Mouse (Mus musculus): ENCODE measurements at regions not wholly inside any gene's neighbourhood (a gene's known extent, or its start where the extent isn't known, plus 50 kb on each side); places are given as distances from the start of the nearest gene placed in this dataset.

GRCm38 (mm10) chr3:61161384-61161783 lies 158.8 kb downstream of the P2ry1 start:
- Histone ChIP-seq H3K9ac (no peak overlapping the region), H3K4me2 (replicated peaks) (no peak overlapping the region), H3K9me3 (no peaks in the 10 kb centered on the region), H3K4me3 (no peak overlapping the region), H3K36me3 (no peaks in the 10 kb centered on the region), H3K27me3 (replicated peaks) (no peaks in the 10 kb centered on the region), H3K4me1 (no peaks in the 10 kb centered on the region), H3K27ac (no peak overlapping the region)
- no peak for ATAC-seq (ENCODE audit: low FRiP score, low read depth)

- no peak for ATAC-seq (ENCODE audit: low FRiP score, low read depth)
- Histone ChIP-seq H3K9me3 (no peaks in the 10 kb centered on the region), H3K27me3 (replicated peaks) (no peaks in the 10 kb centered on the region), H3K4me3 (no peak overlapping the region), H3K4me1 (no peaks in the 10 kb centered on the region), H3K9ac (no peak overlapping the region), H3K36me3 (no peaks in the 10 kb centered on the region), H3K27ac (no peak overlapping the region), H3K4me2 (replicated peaks) (no peak overlapping the region)
- WGBS = 41% methylated on average over 1 of the region's 1 CpGs
These were observed 175.6 kb upstream of the Rap2b start for GRCm38 (mm10) chr3:61185789-61186188.

- Histone ChIP-seq H3K9ac (no peak overlapping the region), H3K4me3 (no peak overlapping the region), H3K27ac (no peak overlapping the region), H3K4me2 (replicated peaks) (no peak overlapping the region), H3K27me3 (replicated peaks) (no peaks in the 10 kb centered on the region), H3K9me3 (no peaks in the 10 kb centered on the region), H3K36me3 (no peaks in the 10 kb centered on the region), H3K4me1 (no peaks in the 10 kb centered on the region)
- ATAC-seq (ENCODE audit: low FRiP score, low read depth) = no peak
These were observed 172.8 kb upstream of the Rap2b start for GRCm38 (mm10) chr3:61188662-61189061.

- H3K27me3 ChIP-seq (replicated peaks) = no peaks in the 10 kb centered on the region
- H3K9ac ChIP-seq = no peak overlapping the region
- 66% methylated on average over 4 of the region's 4 CpGs for WGBS
- no peak overlapping the region for H3K4me3 ChIP-seq
- no peak overlapping the region for H3K27ac ChIP-seq
- no peaks in the 10 kb centered on the region for H3K36me3 ChIP-seq
- H3K4me1 ChIP-seq = no peaks in the 10 kb centered on the region
- no peaks in the 10 kb centered on the region for H3K9me3 ChIP-seq
- ATAC-seq (ENCODE audit: low FRiP score, low read depth) = no peak
- H3K4me2 ChIP-seq (replicated peaks) = no peak overlapping the region
These were observed 144.9 kb upstream of the Rap2b start for GRCm38 (mm10) chr3:61216562-61216961.

GRCm38 (mm10) chr3:61224505-61224904 lies 136.9 kb upstream of the Rap2b start:
- H3K36me3 ChIP-seq = no peaks in the 10 kb centered on the region
- H3K9me3 ChIP-seq = no peaks in the 10 kb centered on the region
- no peak overlapping the region for H3K4me3 ChIP-seq
- no peaks in the 10 kb centered on the region for H3K4me1 ChIP-seq
- no peak for ATAC-seq (ENCODE audit: low FRiP score, low read depth)
- H3K9ac ChIP-seq = no peak overlapping the region
- H3K27me3 ChIP-seq (replicated peaks) = no peaks in the 10 kb centered on the region
- H3K4me2 ChIP-seq (replicated peaks) = no peak overlapping the region
- H3K27ac ChIP-seq = no peak overlapping the region

GRCm38 (mm10) chr3:61225054-61225453 lies 136.4 kb upstream of the Rap2b start:
- no peaks in the 10 kb centered on the region for H3K36me3 ChIP-seq
- H3K9ac ChIP-seq = no peak overlapping the region
- H3K9me3 ChIP-seq = no peaks in the 10 kb centered on the region
- H3K4me1 ChIP-seq = no peaks in the 10 kb centered on the region
- H3K4me3 ChIP-seq = no peak overlapping the region
- no peak overlapping the region for H3K4me2 ChIP-seq (replicated peaks)
- ATAC-seq (ENCODE audit: low FRiP score, low read depth) = no peak
- H3K27ac ChIP-seq = no peak overlapping the region
- H3K27me3 ChIP-seq (replicated peaks) = no peaks in the 10 kb centered on the region

- no peak for ATAC-seq (ENCODE audit: low FRiP score, low read depth)
- 87% methylated on average over 5 of the region's 5 CpGs for WGBS
- H3K27me3 ChIP-seq (replicated peaks) = no peaks in the 10 kb centered on the region
- no peak overlapping the region for H3K27ac ChIP-seq
- H3K9ac ChIP-seq = no peak overlapping the region
- no peak overlapping the region for H3K4me2 ChIP-seq (replicated peaks)
- H3K4me3 ChIP-seq = no peak overlapping the region
- no peaks in the 10 kb centered on the region for H3K36me3 ChIP-seq
- H3K9me3 ChIP-seq = no peaks in the 10 kb centered on the region
- H3K4me1 ChIP-seq = no peaks in the 10 kb centered on the region
These were observed 120.1 kb upstream of the Rap2b start for GRCm38 (mm10) chr3:61241380-61241779.

GRCm38 (mm10) chr3:61243876-61244527 lies 117.4 kb upstream of the Rap2b start:
- 18% methylated on average over 6 of the region's 6 CpGs for WGBS
- no peaks in the 10 kb centered on the region for H3K9me3 ChIP-seq
- no peak overlapping the region for H3K9ac ChIP-seq
- H3K27ac ChIP-seq = no peak overlapping the region
- H3K27me3 ChIP-seq (replicated peaks) = no peaks in the 10 kb centered on the region
- no peak overlapping the region for H3K4me2 ChIP-seq (replicated peaks)
- no peaks in the 10 kb centered on the region for H3K4me1 ChIP-seq
- no peaks in the 10 kb centered on the region for H3K36me3 ChIP-seq
- ATAC-seq (ENCODE audit: low FRiP score, low read depth) = peak; percentile 53; the same call in 1 of the 2 replicates
- H3K4me3 ChIP-seq = no peak overlapping the region

- no peaks in the 10 kb centered on the region for H3K36me3 ChIP-seq
- no peaks in the 10 kb centered on the region for H3K9me3 ChIP-seq
- ATAC-seq (ENCODE audit: low FRiP score, low read depth) = no peak
- H3K27me3 ChIP-seq (replicated peaks) = no peaks in the 10 kb centered on the region
- no peak overlapping the region for H3K27ac ChIP-seq
- no peak overlapping the region for H3K4me3 ChIP-seq
- H3K9ac ChIP-seq = no peak overlapping the region
- no peaks in the 10 kb centered on the region for H3K4me1 ChIP-seq
- 75% methylated on average over 4 of the region's 4 CpGs for WGBS
- no peak overlapping the region for H3K4me2 ChIP-seq (replicated peaks)
These were observed 115.0 kb upstream of the Rap2b start for GRCm38 (mm10) chr3:61246429-61246828.

GRCm38 (mm10) chr3:61247344-61247743 lies 114.1 kb upstream of the Rap2b start:
- H3K27ac ChIP-seq = no peak overlapping the region
- no peak for ATAC-seq (ENCODE audit: low FRiP score, low read depth)

GRCm38 (mm10) chr3:61255232-61255631 lies 106.2 kb upstream of the Rap2b start:
- no peak overlapping the region for H3K4me2 ChIP-seq (replicated peaks)

More at GRCm38 (mm10) chr3:61247344-61247743, 114.1 kb upstream of the Rap2b start:
- H3K36me3 ChIP-seq = no peaks in the 10 kb centered on the region
- no peak overlapping the region for H3K4me2 ChIP-seq (replicated peaks)
- no peaks in the 10 kb centered on the region for H3K27me3 ChIP-seq (replicated peaks)
- 63% methylated on average over 1 of the region's 1 CpGs for WGBS
- no peaks in the 10 kb centered on the region for H3K9me3 ChIP-seq
- no peak overlapping the region for H3K9ac ChIP-seq
- no peaks in the 10 kb centered on the region for H3K4me1 ChIP-seq
- no peak overlapping the region for H3K4me3 ChIP-seq

GRCm38 (mm10) chr3:61255643-61256042 lies 105.8 kb upstream of the Rap2b start:
- H3K4me1 ChIP-seq = no peaks in the 10 kb centered on the region
- no peaks in the 10 kb centered on the region for H3K36me3 ChIP-seq
- no peak overlapping the region for H3K27ac ChIP-seq
- ATAC-seq (ENCODE audit: low FRiP score, low read depth) = no peak
- H3K9ac ChIP-seq = no peak overlapping the region
- no peak overlapping the region for H3K4me2 ChIP-seq (replicated peaks)
- H3K4me3 ChIP-seq = no peak overlapping the region
- WGBS = 84% methylated on average over 2 of the region's 2 CpGs
- no peaks in the 10 kb centered on the region for H3K9me3 ChIP-seq
- H3K27me3 ChIP-seq (replicated peaks) = no peaks in the 10 kb centered on the region

More at GRCm38 (mm10) chr3:61255232-61255631, 106.2 kb upstream of the Rap2b start:
- Histone ChIP-seq H3K36me3 (no peaks in the 10 kb centered on the region), H3K27ac (no peak overlapping the region), H3K9ac (no peak overlapping the region), H3K4me1 (no peaks in the 10 kb centered on the region), H3K27me3 (replicated peaks) (no peaks in the 10 kb centered on the region), H3K9me3 (no peaks in the 10 kb centered on the region), H3K4me3 (no peak overlapping the region)
- ATAC-seq (ENCODE audit: low FRiP score, low read depth) = no peak
- WGBS = 69% methylated on average over 4 of the region's 4 CpGs

GRCm38 (mm10) chr3:61268453-61269335 lies 92.7 kb upstream of the Rap2b start:
- Histone ChIP-seq H3K27me3 (replicated peaks) (no peaks in the 10 kb centered on the region), H3K27ac (no peak overlapping the region), H3K9me3 (no peaks in the 10 kb centered on the region), H3K4me1 (no peaks in the 10 kb centered on the region), H3K36me3 (no peaks in the 10 kb centered on the region), H3K4me2 (replicated peaks) (no peak overlapping the region), H3K9ac (no peak overlapping the region), H3K4me3 (no peak overlapping the region)
- WGBS = 77% methylated on average over 5 of the region's 5 CpGs
- ATAC-seq (ENCODE audit: low FRiP score, low read depth) = no peak; the same call in 1 of the 2 replicates
